Mouse (Mus musculus): ENCODE results near the gene Carns1. TPM values are rescaled to one million over a fixed set of nuclear protein-coding genes. Genes with fewer than 3 reads are reported as not detected.
"Not testable (repeated sequence)": the region's sequence is repeated elsewhere in the genome, so short reads cannot be mapped to it uniquely, and the experiment has no call there.

The Carns1 gene
- polyA plus RNA-seq, 1 experiment, result not detected

DNA sequence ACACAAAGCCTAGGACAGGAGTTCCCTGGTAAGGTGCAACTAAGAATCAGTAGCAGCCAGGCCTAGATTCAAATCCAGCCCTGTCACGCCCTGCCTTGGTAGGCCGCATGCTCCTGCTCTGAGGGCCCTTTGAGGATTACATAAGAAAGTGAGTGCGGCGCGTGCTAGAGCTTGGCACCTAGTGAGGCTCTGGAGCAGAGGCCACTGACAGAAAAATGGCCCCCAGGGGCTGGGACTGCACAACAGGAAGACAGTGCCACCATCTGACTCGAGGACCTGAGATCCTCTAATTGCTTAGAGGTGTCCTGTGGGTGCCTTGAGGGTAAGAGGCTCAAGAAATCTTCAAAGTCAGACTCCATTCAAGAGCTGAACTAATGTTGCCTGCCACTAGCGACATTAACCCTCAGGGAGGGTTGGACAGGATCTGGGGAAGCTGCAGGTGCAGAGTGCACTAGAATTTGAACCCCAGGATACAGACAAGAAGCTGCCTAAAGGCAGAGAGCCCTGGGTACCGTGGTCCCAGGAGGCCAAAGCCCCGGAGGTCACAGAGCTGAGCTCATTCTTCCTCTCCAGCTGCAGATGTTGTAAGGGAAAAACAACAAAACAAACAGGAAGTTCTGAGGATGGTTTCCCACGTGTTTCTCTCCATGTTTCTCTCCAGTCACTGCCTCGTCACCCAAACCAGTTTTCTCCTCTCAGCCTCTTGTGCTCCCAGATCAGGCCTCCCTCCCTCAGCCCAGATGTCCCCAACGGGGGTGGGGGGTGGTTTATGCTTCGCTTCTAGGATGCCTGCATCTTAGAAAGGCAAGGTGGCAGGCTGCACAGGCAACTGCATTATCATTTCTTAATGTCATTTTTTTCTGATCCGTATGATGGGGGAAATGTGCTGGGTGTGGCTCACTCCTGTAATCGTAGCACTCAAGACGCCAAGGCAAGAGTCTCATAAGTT is 30.5 kb downstream of the Carns1 start:
- H3K4me1 ChIP-seq (ENCODE audit: control insufficient read depth), result peaks cover 31% of the 10 kb centered on the region
- no peak for TF ChIP-seq GATA1 (IDR thresholded peaks at IDR 0.05; ENCODE audit: low read length)
- H3K36me3 ChIP-seq (ENCODE audit: control insufficient read depth), result peaks cover 3% of the 10 kb centered on the region
- H3K4me3 ChIP-seq (replicated peaks), result no peak overlapping the region
- peaks cover 14% of the 10 kb centered on the region for H3K27me3 ChIP-seq (ENCODE audit: control insufficient read depth)
- H3K9me3 ChIP-seq (ENCODE audit: control insufficient read depth, low read length), result peaks cover 6% of the 10 kb centered on the region

- TF ChIP-seq GATA1 (IDR thresholded peaks at IDR 0.05; ENCODE audit: low read length), result no peak
- TF ChIP-seq TAL1 (IDR thresholded peaks at IDR 0.05; ENCODE audit: low read length), result no peak
- Histone ChIP-seq H3K4me3 (replicated peaks) (no peak within 1 kb of the TSS), H3K9me3 (ENCODE audit: control insufficient read depth, low read length) (peaks cover 6% of the 10 kb centered on the region), H3K27me3 (ENCODE audit: control insufficient read depth) (peaks cover 18% of the 10 kb centered on the region), H3K4me1 (ENCODE audit: control insufficient read depth) (peaks cover 21% of the 10 kb centered on the region), H3K36me3 (ENCODE audit: control insufficient read depth) (no peaks in the 10 kb centered on the region)
These were observed 31.5 kb downstream of the Carns1 start, which contains the start of gene Cabp4 for GRCm38 (mm10) chr19:4143759-4144268. Gene Cabp4 (minus strand): TSS chr19:4144033.

DNA sequence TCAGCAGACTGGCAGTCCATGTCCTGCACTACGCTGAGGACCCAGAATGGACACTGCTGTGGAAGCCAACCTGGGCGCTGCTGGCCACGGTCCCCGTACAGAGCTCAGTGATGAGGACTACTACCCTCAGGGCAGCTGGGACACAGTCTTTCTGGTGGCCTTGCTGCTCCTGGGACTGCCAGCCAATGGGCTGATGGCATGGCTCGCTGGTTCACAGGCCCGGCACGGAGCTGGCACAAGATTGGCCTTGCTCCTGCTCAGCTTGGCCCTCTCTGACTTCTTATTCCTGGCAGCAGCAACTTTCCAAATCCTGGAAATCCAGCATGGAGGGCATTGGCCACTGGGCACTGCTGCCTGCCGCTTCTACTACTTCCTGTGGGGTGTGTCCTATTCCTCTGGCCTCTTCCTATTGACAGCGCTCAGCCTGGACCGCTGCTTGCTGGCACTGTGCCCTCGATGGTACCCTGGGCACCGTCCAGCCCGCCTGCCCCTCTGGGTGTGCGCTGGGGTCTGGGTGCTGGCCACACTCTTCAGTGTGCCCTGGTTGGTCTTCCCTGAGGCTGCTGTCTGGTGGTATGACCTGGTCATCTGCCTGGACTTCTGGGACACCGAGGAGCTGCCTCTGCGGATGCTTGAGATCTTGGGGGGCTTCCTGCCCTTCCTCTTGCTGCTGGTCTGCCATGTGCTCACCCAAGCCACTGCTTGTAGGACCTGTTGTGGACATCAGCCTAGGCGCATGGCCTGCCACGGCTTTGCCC is 32.7 kb downstream of the Carns1 start:
- H3K9me3 ChIP-seq (ENCODE audit: control insufficient read depth, low read length), result peaks cover 6% of the 10 kb centered on the region
- peaks cover 22% of the 10 kb centered on the region for H3K27me3 ChIP-seq (ENCODE audit: control insufficient read depth)
- no peak overlapping the region for H3K4me3 ChIP-seq (replicated peaks)
- H3K4me1 ChIP-seq (ENCODE audit: control insufficient read depth), result peaks cover 11% of the 10 kb centered on the region
- TF ChIP-seq TAL1 (IDR thresholded peaks at IDR 0.05; ENCODE audit: low read length) (no peak), GATA1 (IDR thresholded peaks at IDR 0.05; ENCODE audit: low read length) (no peak)
- no peaks in the 10 kb centered on the region for H3K36me3 ChIP-seq (ENCODE audit: control insufficient read depth)

DNA sequence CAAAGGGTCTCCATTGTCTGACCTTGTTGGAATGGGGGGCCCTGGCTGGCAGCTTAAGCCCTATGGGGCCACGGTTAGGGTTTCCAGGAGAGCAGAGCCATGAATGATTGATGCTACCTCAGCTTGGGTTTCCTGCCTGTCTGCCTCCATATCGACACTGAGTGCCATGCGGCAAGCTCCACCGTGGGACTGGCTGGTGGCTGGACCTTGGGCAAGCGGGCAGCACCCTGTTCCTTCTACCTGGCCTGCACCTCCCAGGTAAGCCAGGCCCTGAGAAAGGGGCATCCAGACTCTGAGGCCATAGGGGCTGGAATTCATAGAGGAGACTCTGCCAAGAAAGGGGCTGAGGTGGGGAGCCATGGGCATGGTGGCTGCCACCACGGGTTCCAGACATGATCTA is 35.1 kb downstream of the Carns1 start:
- H3K9me3 ChIP-seq (ENCODE audit: control insufficient read depth, low read length), result no peaks in the 10 kb centered on the region
- TF ChIP-seq TAL1 (IDR thresholded peaks at IDR 0.05; ENCODE audit: low read length), result no peak
- no peak for TF ChIP-seq GATA1 (IDR thresholded peaks at IDR 0.05; ENCODE audit: low read length)
- H3K4me1 ChIP-seq (ENCODE audit: control insufficient read depth), result peaks cover 21% of the 10 kb centered on the region
- H3K4me3 ChIP-seq (replicated peaks), result no peak overlapping the region
- peaks cover under 1% of the 10 kb centered on the region for H3K36me3 ChIP-seq (ENCODE audit: control insufficient read depth)
- peaks cover 31% of the 10 kb centered on the region for H3K27me3 ChIP-seq (ENCODE audit: control insufficient read depth)

GRCm38 (mm10) chr19:4139446-4139845 is 35.8 kb downstream of the Carns1 start, which contains the start of gene Gpr152:
Gene Gpr152 (plus strand): TSS chr19:4139787.
- Histone ChIP-seq H3K9me3 (ENCODE audit: control insufficient read depth, low read length) (no peaks in the 10 kb centered on the region), H3K4me1 (ENCODE audit: control insufficient read depth) (peaks cover 27% of the 10 kb centered on the region), H3K4me3 (replicated peaks) (no peak within 1 kb of the TSS), H3K36me3 (ENCODE audit: control insufficient read depth) (peaks cover 3% of the 10 kb centered on the region), H3K27me3 (ENCODE audit: control insufficient read depth) (peaks cover 31% of the 10 kb centered on the region)
- TF ChIP-seq TAL1 (IDR thresholded peaks at IDR 0.05; ENCODE audit: low read length), result no peak
- TF ChIP-seq GATA1 (IDR thresholded peaks at IDR 0.05; ENCODE audit: low read length), result no peak

- peaks cover 15% of the 10 kb centered on the region for H3K36me3 ChIP-seq (ENCODE audit: control insufficient read depth)
- TF ChIP-seq GATA1 (IDR thresholded peaks at IDR 0.05; ENCODE audit: low read length) (no peak), TAL1 (IDR thresholded peaks at IDR 0.05; ENCODE audit: low read length) (no peak)
- no peaks in the 10 kb centered on the region for H3K9me3 ChIP-seq (ENCODE audit: control insufficient read depth, low read length)
- no peak overlapping the region for H3K4me3 ChIP-seq (replicated peaks)
- peaks cover 34% of the 10 kb centered on the region for H3K4me1 ChIP-seq (ENCODE audit: control insufficient read depth)
- peaks cover 30% of the 10 kb centered on the region for H3K27me3 ChIP-seq (ENCODE audit: control insufficient read depth)
These were observed 37.4 kb downstream of the Carns1 start for GRCm38 (mm10) chr19:4137913-4138312.

DNA sequence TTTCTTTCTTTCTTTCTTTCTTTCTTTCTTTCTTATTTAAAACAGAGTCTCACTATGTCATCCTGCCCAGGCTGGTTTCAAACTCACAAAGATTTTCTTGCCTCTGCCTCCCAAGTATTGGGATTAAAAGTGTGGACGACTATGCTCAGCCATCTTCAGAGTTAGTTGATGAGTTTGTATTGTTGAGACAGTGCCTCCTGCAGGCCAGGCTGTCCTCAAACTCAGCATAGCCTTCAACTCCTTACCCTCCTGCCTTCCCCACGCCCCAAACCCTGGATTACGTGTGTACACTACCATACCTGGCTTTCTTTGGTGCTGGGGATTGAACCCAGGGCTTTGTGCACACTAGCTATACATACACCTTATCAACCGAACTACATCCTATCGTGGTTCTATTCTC is 38.8 kb downstream of the Carns1 start:
- Histone ChIP-seq H3K36me3 (ENCODE audit: control insufficient read depth) (peaks cover 30% of the 10 kb centered on the region), H3K9me3 (ENCODE audit: control insufficient read depth, low read length) (no peaks in the 10 kb centered on the region), H3K4me3 (replicated peaks) (no peak overlapping the region), H3K4me1 (ENCODE audit: control insufficient read depth) (peaks cover 46% of the 10 kb centered on the region), H3K27me3 (ENCODE audit: control insufficient read depth) (peaks cover 26% of the 10 kb centered on the region)
- no peak for TF ChIP-seq GATA1 (IDR thresholded peaks at IDR 0.05; ENCODE audit: low read length)
- no peak for TF ChIP-seq TAL1 (IDR thresholded peaks at IDR 0.05; ENCODE audit: low read length)

GRCm38 (mm10) chr19:4135963-4136345 is 39.3 kb downstream of the Carns1 start:
- H3K9me3 ChIP-seq (ENCODE audit: control insufficient read depth, low read length), result not testable (repeated sequence)
- Histone ChIP-seq H3K36me3 (ENCODE audit: control insufficient read depth) (peaks cover 35% of the 10 kb centered on the region), H3K27me3 (ENCODE audit: control insufficient read depth) (peaks cover 24% of the 10 kb centered on the region), H3K4me3 (replicated peaks) (peak overlapping the region; percentile 36), H3K4me1 (ENCODE audit: control insufficient read depth) (peaks cover 51% of the 10 kb centered on the region)

DNA sequence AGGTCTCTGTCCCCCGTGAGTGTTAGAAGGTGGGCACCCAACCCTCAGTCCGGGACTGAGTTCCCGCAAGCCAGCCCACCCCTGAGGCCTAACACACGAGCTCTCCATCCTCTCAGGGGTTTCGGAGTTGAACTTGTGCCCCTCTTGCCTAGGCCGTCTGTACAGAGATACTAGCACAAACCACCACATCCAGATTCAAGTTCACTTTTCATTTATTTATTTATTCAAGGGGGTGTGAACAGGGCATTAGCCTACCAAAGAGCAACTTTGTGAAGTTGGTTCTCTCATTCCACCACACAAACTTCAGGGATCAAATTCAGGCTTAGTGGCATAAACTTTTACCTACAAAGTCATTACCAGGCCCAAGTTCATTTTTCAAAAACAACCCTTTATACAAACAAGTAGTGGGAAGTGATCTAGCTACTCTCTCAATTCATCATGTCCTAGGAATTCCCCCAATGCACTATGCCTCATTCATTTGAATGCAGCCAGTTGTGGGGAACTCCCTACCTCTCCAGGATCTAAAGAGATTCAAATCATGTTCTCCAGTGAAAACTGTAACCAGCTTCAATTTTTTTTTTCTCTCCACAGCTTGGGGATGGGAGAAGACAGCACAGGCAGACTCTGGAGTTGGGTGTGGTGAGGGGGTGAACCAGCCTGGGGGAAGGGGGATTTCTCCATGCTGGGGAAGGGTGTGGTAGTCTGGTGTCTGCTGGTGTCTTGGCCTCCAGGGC is 39.9 kb downstream of the Carns1 start:
- H3K9me3 ChIP-seq (ENCODE audit: control insufficient read depth, low read length); H3K4me3 ChIP-seq (replicated peaks): not testable (repeated sequence)
- peaks cover 40% of the 10 kb centered on the region for H3K36me3 ChIP-seq (ENCODE audit: control insufficient read depth)
- H3K4me1 ChIP-seq (ENCODE audit: control insufficient read depth), result peaks cover 56% of the 10 kb centered on the region
- H3K27me3 ChIP-seq (ENCODE audit: control insufficient read depth), result peaks cover 22% of the 10 kb centered on the region

All from erythroblast, embryonic 14.5 days (primary cell).